Mouse (Mus musculus) Muller cell, postnatal 12 days (primary cell): ENCODE data around the gene Hist1h2bl.

ENCODE experiments used
- DNase-seq: peaks from one replicate; pipeline ENCODE4 v3.0.0-alpha.2; 2015; ENCODE audit errors: inconsistent ontology term

Gene Hist1h2bl

DNA sequence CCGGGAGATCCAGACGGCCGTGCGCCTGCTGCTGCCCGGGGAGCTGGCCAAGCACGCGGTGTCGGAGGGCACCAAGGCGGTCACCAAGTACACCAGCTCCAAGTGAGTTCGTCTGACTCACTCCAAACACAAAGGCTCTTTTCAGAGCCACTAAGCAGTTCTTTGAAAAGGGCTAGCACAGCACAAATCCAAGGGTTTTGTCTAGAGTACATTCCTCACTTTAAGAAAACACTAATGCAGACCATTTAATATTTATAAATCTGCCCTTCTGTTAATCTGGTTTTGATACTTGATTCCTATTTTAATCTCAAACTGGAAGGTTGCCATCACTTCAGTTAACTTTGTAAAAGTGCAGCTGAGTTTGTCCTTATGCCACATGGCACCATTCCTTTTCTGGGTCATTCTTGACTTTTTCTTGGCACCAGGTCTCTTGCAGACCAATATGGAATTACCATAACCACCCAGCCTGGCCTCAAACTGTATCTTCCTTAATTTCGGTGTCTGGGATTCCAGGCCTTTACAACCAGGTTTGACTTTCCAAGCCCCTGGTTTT is 6.5 kb upstream of the Hist1h2bl start:
- peak; percentile 73 for DNase-seq

- peak; percentile 96 for DNase-seq
These were observed 5.9 kb upstream of the Hist1h2bl start, which contains the start of gene Hist1h2bm for GRCm38 (mm10) chr13:21721757-21722372. Gene Hist1h2bm, plus strand, starts transcription at chr13:21722044.

DNA sequence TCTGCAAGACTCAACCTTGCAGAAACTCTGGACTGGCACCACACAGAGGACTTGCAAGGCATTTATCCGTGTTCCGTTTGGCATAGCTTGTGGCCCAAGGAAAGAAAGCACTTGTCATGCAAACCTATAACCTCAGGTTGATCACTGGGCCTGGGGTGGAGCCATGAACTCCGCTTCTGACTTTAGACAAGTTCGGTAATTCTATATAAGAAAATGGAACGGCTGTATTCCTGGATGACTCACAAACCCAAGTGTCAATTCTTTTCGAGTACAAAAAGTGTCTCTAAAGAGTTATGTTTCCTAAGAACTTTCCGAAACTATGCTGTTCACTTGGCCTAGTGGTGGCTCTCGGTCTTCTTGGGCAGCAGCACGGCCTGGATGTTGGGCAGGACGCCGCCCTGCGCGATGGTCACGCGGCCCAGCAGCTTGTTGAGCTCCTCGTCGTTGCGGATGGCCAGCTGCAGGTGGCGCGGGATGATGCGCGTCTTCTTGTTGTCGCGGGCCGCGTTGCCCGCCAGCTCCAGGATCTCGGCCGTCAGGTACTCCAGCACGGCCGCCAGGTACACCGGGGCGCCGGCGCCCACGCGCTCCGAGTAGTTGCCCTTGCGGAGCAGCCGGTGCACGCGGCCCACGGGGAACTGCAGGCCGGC is 5.3 kb upstream of the Hist1h2bl start:
- peak; percentile 57 for DNase-seq

GRCm38 (mm10) chr13:21718381-21719080 is 2.6 kb upstream of the Hist1h2bl start:
- peak; percentile 11 for DNase-seq

GRCm38 (mm10) chr13:21717397-21718357 is 1.7 kb upstream of the Hist1h2bl start, which contains the start of gene Hist1h3h:
Gene Hist1h3h, plus strand, starts transcription at chr13:21717659.
- DNase-seq = peak; percentile 92

DNA sequence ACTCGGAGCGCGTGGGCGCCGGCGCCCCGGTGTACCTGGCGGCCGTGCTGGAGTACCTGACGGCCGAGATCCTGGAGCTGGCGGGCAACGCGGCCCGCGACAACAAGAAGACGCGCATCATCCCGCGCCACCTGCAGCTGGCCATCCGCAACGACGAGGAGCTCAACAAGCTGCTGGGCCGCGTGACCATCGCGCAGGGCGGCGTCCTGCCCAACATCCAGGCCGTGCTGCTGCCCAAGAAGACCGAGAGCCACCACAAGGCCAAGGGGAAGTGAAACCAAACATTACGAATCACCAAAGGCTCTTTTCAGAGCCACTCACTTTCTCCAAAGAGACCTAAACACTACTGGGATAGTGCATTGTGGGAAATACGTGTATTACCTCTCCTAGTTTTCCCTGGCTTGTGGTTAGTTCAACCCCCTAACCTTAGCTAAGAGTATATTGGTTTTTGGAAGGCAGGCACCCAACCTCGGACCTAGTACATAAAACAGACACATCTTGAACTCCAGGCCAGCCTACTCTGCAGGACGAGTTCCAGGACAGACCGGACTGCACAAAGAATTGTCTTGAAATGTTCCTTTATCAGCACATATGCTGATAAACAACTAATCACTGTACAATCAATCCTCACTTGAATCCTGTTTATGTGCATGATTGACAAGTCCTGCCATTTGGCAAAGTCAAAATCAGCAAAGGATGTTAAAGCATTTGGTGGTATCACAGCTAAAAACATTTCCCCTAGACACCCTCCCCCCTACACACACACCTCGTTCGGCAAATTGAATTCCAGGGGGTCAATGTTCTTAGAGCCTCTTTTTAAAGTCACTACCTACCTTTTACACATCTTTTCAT is 823 bp upstream of the Hist1h2bl start:
- peak; percentile 61 for DNase-seq

DNA sequence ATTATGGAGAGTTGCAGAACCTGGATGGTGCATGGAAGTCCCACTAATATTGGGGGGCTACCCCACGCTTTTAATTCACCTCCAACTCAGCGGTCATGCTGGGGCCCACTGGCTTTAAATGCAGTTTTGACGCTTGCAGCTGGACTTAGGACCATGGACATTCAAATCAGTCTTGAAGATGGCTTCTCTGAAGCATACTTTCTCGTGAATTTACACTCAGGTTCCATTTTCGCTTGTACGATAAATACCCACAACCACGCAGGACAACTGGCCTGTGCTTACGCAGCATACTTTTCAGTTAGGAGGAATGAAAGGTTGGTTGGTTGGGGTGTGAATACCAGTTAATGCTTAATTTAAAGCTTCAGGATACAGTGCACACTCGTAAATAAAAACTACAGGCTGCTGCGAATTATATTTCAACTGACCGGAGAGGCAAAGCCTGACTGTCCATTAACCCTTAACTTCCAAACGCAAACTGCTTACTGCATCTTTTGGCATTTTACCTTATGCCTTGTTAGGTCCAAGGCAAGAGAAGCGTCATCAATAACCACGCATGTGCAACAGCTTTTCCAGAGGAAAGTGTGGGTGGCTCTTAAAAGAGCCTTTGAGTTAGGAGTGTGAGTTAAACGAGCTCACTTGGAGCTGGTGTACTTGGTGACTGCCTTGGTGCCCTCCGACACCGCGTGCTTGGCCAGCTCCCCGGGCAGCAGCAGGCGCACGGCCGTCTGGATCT is 646 bp downstream of the Hist1h2bl start:
- peak; percentile 56 for DNase-seq

GRCm38 (mm10) chr13:21714725-21715124 is 1.2 kb downstream of the Hist1h2bl start:
- peak; percentile 54 for DNase-seq

DNA sequence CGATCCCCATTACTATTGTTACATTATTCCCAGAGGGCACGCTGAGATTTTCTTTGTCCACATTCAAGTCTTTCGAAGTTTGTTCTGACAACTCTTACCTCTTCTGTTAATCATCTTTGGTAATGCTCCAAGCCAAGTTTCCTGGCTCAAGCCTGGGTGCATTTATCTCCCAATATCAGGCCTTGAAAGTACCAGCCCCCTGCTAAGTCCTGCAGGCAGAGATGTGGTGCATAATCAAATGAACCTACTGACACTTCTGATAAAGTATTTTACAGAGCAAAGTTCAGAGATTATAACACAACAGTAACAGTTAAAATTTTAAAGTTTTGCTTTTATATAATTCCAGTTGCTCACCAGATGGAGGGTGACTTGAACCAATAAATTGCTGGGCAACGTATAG is 4.2 kb downstream of the Hist1h2bl start:
- no peak for DNase-seq

DNA sequence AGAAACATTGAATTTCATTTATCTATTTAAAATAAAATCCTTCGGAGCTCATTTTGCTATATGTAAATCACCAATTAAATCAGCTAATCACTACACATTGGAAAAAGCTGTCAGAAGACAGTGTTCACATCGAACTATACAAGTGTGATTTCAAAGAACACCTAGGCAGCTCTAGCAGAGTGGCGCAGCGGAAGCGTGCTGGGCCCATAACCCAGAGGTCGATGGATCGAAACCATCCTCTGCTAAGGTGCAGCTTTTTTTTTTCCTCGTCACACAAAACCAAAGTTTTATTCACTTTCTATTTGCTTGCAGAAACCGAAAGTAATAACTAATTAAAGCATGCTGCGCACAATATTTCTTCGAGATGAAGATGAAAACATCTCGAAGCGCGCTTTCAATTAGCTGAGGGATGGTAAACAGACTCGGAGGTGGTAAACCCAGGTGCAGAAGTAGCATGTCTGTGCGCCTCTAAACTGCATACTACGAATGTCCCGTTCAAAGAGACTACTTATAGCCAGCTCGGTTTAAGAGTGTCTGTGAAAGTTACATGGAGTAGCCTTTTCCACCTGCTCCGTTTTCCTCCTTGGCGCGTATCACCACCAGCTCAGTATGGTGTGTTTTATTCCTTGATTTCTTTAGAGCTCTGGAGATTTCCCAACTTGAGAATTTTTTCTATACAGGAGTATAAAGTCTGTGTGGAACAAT is 5.0 kb downstream of the Hist1h2bl start:
- peak; percentile 85 for DNase-seq

GRCm38 (mm10) chr13:21710031-21710711 is 5.8 kb downstream of the Hist1h2bl start:
- DNase-seq = peak; percentile 89

DNA sequence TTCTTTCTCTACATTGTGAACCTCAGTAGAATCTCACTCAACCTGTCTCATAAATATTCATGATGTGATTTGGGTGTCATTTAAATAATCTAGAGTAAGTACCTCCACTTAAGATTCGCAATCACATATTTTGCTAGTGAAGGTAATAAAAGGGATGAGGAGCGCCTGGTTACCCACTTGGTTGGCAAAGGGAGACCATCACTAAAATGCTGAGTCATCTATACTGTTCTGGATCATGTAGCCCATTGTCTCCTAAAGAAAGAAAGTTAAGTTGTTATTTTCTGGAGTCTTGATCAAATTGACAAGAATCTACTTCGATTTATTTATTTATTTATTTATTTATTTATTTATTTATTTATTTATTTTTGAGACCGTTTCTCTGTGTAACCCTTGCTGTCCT is 9.3 kb downstream of the Hist1h2bl start:
- DNase-seq = no peak

DNA sequence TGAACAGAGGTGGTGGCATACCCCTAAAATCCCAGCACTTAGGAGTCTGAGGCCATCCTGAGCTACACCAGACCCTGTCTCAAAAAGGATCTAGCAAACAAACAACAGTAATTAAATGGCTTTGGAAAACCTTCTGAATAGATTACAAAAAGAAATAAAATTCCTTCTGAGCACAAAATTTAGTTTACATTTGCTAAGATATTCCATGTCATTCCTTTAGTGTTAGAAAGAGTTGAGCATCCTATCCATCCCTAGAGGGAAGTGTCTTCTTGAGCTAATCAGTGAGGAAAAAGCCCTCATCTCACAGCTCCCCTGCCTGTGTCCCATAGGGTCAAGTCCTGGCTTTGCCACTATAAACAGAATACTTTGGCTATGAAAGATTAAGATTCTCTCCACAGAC is 18.1 kb downstream of the Hist1h2bl start, which contains the start of gene Olfr1359:
Gene Olfr1359 (plus strand): TSS at position 301 of the 400 bp plus-strand sequence.
- no peak for DNase-seq

- DNase-seq = no peak
These were observed 38.6 kb downstream of the Hist1h2bl start, which contains the start of gene Olfr1360 for GRCm38 (mm10) chr13:21677305-21677704. Gene Olfr1360, minus strand, starts transcription at chr13:21677405.
